Mouse (Mus musculus): Measurements from ENCODE around the gene Gm281.
"Not testable (repeated sequence)": the region's sequence is repeated elsewhere in the genome, so short reads cannot be mapped to it uniquely, and the experiment has no call there.

Gene Gm281

DNA sequence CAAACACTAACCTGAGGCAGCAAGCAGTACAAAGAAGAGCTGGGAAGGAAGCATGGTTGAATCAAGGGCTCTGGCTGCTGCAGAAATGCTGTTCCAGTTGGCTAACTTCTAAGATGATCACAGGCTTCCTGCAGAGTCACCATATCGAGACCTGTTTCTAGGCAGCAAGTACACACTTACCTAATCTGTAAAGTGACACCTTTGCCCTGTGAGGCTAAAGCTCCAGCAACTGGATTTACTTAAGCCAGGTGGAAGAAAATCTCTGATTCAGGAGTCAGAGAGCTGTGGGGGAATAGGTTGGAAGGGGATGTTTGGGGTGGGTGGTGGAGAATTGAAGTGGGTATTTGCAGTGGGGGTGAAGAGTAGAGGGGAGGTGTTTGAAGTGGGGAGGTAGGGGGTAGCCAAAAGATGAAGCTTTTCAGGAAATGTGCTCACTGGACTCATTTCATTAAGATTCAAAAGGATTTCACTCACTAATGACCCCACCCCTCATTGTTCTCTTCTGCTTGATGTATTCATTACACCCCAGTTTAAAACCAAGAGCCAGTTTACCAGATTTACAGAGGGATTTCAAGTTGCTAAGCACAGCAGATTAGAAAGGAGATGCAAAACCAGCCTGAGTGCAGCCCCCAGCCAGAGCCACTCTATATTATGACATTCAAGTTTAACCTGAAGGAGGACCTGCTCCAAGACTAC, at the start of gene Gm281:
TSS of gene Gm281 (minus strand) at position 92 of the 696 bp plus-strand sequence.
- no peak for DNase-seq (ENCODE audit: low spot score)

DNA sequence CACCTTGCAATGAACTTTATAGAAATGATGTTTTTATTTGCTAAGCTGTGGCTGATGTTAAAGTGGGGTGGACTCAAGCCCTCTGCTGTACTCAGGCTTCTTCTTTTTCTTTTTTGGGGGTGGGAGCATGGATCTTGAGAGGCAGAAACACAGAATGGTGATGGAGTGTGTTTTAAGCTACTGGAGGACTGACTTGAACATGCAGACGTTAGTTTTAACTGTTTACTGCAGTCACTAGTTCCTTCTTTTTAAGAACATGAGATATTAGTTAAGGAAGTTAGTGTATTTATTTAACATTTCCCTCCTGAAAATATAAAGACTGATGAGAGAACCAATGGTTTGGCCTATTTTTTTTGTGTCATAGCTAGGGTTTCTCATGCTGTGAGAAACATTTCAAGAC, 49.2 kb upstream of the Gm281 start:
- DNase-seq (ENCODE audit: low spot score) = no peak

DNA sequence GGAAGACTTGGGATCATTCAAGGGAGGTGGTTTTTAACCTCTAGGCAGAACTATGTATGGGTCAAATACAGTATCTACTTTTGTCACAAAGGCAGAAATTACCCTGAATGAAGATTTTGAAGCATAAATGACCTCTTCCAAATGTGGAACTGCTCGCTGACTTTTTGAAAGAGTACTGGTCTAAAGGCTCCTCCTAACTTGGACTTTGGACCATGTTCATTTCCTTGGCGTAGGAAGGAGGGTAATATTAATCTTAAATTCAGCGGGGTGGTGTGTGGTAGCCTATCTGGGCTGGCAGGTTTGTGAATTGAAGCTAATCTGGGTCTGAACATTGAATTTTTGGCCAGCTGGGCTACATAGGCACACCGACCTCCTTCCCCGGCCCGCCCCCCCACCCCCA, 48.2 kb upstream of the Gm281 start:
- no peak for DNase-seq (ENCODE audit: low spot score)

DNA sequence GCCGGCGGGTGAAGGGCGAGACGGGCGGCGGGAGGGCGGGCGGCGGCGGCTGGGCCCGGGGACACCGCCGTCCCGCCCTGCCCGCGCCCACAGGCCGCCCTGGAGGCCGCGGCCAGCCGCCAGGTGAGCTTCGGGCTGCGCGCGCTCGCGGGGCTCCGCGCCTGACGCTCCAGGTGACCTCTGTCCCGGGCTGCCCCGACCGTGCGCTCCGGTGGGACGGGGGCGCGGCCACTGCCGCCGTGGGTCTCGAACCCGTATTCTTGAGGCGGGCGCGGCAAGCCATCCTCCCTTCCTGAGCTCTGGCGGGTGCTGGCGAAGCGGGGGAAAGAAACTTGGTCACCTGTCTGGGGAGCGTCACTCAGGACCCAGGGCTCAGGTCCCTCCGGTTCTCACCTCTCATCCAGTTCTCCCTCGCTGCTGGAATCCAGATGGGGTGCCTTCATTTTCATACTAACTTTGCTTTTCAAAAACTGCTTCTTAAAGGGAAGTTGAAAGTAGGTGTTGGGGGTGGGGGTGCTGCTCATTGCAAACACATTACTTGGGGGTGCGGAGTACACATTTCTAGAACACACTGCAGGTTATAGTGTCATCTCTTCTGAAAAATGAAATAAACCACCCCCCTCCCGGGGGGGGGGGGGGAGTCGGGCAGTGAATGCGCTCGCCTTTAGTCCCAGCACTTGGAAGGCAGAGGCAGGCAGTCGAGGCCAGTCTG, 47.3 kb upstream of the Gm281 start, which contains the start of the genes Atxn7 and Thoc7:
TSS of gene Atxn7 (plus strand) at position 40 of the 712 bp plus-strand sequence.
TSS of gene Thoc7 (minus strand) at position 452 of the 712 bp plus-strand sequence.
- DNase-seq (ENCODE audit: low spot score) = peak; percentile 46

DNA sequence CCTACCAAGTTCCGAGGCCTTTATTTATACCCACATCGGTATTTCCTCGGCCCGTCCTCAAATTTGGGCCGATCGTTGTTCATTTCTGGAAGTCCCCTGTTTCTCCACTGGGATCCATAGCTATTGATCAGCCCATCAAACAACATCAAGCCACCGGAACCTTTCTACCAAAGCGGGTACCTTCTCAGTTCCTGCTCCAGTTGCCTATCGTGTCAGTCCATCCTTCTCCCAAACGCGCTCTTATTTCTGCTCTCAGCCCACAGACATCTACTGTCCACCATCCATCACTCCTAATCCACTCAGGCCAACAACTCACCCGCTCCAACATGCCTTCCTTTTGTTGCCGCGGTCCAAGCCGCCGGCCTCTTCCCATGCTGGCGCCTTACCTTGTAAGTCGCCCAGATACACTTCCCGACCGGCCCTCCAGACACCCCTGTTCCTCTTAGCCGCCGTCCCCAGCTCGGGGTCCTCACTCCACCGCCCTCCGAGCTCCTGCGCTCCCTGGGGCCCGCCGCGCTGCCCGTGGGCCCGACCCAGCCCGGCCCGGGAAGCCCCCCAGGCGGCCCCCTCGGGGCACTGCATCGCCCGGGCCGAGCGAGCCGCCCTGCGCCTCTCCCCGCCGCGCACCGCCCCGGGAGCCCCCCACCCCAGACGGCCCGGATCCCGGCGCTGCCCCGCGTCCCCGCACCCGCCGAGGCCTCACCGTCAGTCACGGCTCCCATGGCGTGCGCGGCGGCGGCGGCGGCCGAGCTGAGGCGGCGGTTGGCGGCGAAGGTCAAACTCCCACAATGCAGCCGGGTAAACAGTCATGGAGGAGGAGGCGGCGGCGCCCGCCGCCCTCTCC, 46.4 kb upstream of the Gm281 start:
- peak; percentile 71 for DNase-seq (ENCODE audit: low spot score)

DNA sequence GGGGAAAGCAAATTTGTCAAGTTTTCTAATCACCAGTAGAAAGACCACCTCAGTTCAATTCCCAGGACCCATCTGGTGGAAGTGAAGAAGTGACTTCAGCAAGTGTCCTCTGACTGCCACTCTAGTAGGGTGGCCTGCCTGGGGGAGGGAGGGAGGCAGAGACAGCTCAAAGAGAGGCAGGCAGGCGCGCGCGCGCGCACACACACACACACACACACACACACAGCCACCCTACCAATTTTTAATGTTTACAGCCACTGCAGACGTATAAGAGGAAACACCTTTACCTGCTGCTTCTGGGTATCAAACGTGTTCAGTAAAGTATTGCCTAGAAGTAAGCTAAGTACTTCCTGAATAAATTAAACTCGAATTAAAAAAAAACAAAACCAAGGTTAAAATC, 45.8 kb upstream of the Gm281 start:
- DNase-seq (ENCODE audit: low spot score) = peak; percentile 61

DNA sequence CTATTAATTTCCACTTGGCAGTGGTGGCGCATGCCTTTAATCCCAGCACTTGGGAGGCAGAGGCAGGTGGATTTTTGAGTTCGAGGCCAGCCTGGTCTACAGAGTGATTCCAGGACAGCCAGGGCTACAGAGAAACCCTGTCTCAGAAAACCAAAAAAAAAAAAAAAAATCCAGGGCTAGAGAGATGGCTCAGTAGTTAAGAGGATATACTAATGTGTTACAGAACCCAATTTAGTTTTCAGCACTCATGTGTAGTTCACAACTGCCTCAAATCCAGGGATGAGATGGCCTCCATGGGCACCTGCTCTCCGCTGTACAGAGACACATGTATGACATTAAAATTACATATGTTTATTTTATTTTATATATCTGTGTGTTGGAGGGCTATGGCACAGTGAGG, 37.9 kb upstream of the Gm281 start:
- DNase-seq (ENCODE audit: low spot score) = not testable (repeated sequence)

DNA sequence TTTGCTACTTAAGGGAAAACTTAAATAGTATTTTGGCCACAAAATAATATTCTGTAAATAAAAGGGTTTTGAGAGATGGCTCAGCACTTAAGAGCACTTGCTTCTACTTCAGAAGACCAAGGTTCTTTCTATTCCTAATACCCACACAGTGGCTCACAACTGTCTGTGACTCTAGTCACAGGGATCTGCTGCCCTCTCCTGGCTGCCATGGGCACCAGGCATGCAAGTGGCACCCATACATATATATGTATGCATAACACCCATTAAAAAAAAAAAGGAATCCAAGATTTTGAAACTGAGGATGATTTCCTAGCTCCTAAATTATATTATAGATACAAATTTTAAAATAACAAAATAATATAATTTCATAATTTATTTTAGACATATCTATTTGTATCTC, 36.1 kb upstream of the Gm281 start:
- peak; percentile 48 for DNase-seq (ENCODE audit: low spot score)

DNA sequence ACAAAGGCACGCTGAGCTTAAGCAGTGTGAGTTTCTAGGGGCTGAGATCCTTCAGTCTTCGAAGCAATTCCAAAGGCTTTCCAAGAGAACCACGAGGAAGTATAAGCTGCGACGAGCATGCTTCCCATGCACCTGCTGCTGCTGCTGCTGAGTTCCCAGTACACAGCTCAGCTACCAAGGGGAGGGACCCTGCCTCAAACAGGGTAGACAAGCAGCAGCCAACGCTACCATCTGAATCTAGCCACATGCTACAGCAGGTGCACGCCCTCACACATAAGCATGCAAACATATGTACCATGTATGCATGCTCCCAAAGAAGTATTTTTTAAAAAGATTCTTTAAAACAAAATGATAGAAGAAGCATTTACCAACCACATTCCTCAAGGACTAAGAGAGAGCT, 34.1 kb upstream of the Gm281 start:
- DNase-seq (ENCODE audit: low spot score) = no peak

DNA sequence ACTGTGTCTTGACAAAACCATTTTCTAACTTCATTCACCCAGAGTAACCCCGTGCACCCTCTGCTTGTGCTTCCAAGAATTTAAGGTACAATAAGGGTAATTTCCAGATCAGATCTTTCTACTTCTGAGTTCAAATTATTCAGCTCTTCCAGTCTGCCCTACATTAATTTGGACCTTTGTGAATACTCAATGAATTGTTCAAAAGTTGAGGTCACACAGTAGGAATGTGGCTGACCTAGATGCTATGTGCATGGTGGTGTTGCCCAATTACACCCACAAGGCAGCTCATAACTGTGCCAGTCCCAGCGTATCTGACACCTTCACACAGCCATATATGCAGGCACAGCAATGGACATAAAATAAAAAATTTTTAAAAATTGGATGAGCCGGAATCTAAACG, 30.4 kb upstream of the Gm281 start:
- DNase-seq (ENCODE audit: low spot score) = no peak

DNA sequence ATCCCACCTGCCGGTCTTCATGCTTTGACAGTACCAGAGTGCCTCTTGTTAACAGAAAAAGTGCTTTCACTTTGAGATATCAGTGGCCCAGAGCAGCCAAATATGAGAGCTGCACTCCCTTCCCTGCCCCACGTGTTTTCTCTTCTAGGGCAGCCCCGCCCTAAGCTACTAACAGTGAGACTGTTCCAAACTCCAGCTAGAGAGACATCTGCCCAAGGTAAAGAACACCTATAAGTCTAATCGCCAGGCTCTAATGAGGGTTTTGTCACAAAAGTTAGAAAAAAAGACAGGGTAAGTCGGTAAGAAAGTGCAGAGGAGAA, 19.7 kb upstream of the Gm281 start:
- no peak for DNase-seq (ENCODE audit: low spot score)

DNA sequence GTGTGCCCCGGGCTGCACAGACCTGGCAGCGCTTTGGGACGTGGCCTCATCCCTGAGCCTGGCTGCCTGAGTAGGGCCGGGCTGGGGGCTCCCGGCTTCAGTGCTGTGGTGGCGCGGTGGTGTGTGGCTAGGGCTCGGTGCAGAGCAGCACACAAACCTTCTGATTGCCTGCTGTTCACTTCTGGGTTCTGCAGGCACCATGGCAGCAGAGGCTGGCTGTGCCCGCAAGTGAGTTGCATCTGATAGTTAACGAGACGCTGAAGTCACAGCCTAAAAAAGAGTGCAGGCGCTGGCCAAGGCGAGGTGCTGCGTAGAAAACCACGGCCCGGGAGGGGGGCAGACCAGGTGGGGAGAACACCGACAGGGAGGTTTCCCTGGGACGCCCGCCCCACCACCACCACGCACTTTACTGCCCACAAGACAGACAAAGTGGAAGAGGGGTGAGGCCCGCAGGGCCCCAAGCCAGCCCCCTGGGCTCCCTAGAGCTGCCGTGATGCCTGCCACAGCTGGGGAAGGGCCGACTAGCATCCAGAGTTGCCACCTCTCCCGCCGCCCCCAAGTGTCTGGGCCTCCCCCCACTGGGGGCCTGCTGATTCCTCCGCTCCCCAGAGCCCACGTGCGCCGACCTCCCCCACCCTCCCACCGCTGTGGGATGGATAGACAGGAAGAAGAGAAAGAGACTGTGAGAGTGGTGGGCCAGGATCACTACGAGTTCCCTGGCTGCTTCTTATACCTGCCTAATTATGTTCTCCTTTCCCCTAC, 19.2 kb upstream of the Gm281 start:
- DNase-seq (ENCODE audit: low spot score) = no peak

DNA sequence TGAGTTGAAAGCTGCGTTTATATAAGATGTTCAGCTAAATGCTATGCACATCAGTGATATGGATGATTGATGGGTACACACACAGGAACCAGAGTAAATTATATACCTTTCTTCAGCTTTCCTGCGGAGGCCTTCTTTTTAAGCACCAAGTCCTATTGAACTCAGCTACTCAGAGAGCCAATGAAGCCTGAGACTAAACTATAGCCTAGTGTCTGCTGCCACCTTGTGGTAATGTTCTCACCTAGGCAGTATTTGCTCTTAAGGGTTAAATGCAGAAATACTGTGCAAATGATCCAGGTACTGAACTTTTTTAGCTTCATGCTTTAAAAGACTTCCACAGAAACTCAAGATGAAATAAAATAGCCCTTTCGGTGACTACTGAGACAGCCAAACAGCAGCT, 3.4 kb upstream of the Gm281 start:
- DNase-seq (ENCODE audit: low spot score) = peak; percentile 92

DNA sequence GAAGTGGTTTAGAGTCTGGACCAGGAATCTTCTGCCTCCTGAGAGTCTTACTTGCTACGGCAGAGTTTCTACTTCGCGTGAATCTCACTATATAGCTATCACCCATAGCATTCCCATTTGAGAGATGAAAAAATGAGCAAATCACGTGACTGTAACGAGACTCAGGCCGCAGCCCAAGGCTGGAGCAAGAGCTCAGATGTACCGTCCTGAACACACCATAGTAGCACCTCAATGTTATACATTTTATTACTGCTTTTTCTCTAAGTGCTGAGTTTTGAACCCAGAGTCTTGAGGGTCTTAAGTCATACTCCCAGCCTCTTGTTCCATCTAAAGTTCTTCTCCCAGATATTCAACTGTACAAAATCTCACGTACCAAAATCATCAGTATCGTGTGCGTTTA, 2.9 kb upstream of the Gm281 start:
- no peak for DNase-seq (ENCODE audit: low spot score)

DNA sequence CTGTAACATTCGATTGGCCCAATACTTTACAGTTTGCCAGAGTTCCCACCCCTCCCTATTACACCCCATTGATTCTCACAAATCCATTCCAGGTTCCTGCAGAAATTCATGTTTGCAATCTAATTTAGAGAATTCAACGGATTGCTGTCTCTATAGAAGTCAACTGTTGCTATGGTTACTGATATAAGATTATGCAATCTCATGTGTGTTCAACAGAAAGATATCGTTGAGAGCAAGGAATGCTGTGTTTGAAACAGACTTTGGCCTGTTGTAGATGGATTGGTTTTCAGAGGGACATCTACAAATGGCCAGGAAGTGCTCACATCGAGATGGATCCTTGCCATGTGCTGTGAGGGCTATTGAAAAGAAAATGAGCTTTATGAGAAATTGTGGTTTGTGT, 929 bp upstream of the Gm281 start:
- no peak for DNase-seq (ENCODE audit: low spot score)

DNA sequence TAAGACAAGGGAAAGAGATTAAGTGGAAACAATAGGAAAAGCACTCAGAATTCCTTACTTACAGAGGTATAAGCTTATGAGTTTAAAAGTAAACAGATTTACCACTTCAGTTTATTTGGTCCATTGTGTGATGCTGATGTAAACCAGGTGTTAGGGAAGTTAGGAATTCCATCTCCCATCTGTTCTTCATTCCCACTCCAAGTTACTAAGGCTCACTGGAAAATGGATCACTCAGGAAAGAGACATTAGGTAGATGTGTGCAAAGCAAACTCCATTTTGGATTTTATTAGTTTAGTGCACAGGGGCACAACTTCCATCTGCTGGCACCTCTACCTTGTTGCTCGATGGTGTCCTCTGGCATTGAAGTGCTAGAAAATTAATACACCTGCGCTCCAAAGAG, 4.1 kb downstream of the Gm281 start:
- DNase-seq (ENCODE audit: low spot score) = peak; percentile 14

DNA sequence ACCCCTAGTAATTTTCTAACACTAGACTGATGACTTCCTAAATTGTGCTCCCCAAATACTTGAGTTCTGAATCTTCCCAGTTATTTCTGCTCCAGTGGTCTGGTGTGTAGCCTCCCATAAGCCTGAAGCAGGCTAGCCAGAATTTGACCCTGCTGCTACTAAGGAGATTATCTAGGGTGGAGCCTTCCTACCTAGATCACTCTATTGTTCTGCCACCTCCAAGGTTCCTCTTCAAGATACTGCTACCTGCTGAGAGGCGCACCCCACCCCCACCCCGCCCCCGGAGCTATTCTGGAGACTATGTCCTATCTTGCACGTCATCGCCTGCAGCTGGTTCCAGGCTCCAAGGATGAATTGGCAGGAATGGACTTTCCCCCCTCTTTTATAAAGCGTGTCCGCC, 7.1 kb downstream of the Gm281 start:
- no peak for DNase-seq (ENCODE audit: low spot score)

DNA sequence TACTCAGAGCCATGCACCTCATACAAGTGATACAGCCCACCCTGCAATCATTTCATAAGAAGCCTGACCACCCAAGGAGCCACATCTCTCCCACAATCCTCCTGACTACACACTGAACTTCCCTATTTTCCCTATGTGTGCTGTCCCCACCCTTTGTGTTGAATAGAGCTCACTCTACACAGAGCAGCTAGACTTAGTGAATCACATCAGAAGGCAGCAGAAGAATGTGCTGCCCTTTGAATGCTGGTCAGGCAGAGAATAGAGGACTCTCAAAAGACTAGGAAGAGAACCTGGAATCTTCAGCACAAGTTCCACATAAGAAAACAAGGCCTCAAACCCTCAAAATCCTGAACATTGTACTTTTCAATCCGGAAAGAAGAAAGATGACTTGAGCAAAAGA, 7.8 kb downstream of the Gm281 start:
- DNase-seq (ENCODE audit: low spot score) = no peak

DNA sequence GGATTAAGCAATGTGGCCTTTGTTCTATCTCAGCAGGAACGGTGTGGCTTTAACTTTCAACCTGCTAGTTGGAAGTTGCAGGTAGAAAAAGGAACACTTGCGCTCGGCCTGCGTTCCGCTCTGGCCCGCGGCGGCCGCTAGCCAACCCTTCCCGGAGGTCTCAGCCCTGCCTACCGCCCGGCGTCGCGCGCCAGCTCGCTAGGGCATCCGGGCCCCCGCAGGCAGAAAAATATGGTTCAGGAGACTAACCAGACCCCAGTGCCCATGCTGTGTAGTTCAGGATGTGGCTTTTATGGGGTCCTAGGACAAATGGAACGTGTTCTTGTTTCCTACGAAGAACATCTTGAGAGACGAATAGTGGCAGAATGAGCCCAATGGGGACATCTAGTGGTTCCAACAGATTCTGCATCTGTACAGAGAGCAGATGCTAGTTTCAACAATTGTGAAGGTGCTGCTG, 12.6 kb downstream of the Gm281 start:
- peak; percentile 90 for DNase-seq (ENCODE audit: low spot score)

DNA sequence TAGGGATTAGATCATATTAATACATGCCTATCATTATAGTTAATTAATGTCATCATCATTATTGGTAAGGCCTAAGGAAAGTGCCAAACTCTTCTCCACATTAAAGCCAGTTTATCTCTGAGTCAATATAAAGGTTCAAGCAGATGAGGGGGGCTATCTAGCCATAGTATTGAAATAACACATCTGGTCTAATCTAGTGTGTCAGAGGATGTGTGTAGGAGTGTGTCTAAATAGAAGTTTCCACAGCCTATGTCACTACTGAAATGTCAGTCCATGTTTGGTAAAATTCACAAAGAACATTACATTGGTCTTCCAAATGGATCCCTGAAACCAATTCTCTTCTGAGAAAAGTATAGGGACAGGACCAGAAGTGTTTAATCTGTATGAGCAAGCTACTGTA, 19.1 kb downstream of the Gm281 start:
- DNase-seq (ENCODE audit: low spot score) = no peak

DNA sequence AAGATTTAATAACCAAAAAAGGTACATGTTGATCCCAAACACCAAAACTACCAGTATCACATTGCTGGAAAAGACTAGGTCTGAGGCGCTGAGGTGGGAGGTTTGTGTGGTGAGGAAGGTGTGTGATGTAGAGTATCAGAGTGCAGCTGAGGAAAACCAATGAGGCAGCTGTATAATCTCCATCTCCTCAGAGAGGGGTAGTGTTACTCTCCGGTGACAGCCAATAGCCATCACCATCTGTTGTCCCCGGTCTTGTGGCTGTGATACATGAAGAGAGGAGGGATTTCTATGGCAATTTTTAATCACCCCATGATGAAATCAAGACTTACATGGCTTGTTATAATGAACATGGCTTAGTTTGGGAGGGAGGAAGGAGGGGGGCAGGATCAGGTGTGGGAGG, 20.5 kb downstream of the Gm281 start:
- no peak for DNase-seq (ENCODE audit: low spot score)

DNA sequence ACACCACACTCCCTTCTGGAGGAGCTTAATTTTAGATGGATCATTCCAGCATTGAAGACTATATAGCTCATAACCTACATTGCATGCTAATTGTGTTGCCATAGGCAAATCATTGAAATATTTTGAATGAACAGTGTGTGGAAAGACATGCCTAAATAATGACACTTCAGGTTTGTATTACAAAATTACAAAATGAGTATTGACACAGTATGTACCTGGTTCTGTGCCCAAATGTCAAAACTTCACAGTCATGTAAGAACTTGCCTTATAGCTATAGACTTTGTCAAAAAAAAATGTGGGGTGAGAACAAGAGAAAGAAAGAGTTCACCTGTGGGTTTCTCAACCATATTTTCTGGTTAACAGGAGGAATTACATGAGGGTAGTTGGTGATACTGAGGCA, 52.9 kb downstream of the Gm281 start:
- DNase-seq (ENCODE audit: low spot score) = no peak

Measured in embryo, embryonic 10.5 days (tissue).